Mouse (Mus musculus) hindbrain, embryonic 15.5 days (tissue): ENCODE measurements around the gene Ywhab. TPM values are rescaled to one million over a fixed set of nuclear protein-coding genes. Genes with fewer than 3 reads are reported as not detected.
A peak's percentile ranks its signal among the peaks of the same experiment; 100 is the strongest.

Experiments used
- ATAC-seq: fragments of 200-750 bp; cut with Nextera tagmentation; 2 replicates; pipeline ENCODE4 v1.8.0; 2017; ENCODE audit warnings: low read depth, moderate number of reproducible peaks, moderate TSS enrichment; ENCODE audit not compliant: low FRiP score
- H3K27ac ChIP-seq: fragments of 300-500 bp; sonication (generic); replicated peaks from 2 replicates; pipeline ENCODE4 v1.5.1; 2015; ENCODE audit warnings: mild to moderate bottlenecking, inconsistent platforms
- H3K27me3 ChIP-seq: fragments of 300-500 bp; sonication (generic); 2 replicates; pipeline ENCODE4 v1.6.1; 2015; ENCODE audit warnings: control low read depth, inconsistent platforms
- H3K36me3 ChIP-seq: fragments of 300-500 bp; sonication (generic); 2 replicates; pipeline ENCODE4 v1.6.1; 2015; ENCODE audit warnings: control low read depth, inconsistent platforms
- H3K4me1 ChIP-seq: fragments of 300-500 bp; sonication (generic); replicated peaks from 2 replicates; pipeline ENCODE4 v1.6.1; 2015; ENCODE audit warnings: control low read depth, inconsistent platforms
- H3K4me2 ChIP-seq: fragments of 300-500 bp; sonication (generic); 2 replicates; pipeline ENCODE4 v1.6.1; 2015; ENCODE audit warnings: moderate library complexity, mild to moderate bottlenecking, inconsistent platforms
- H3K4me3 ChIP-seq: fragments of 300-500 bp; sonication (generic); 2 replicates; pipeline ENCODE4 v1.5.1; 2015; ENCODE audit warnings: mild to moderate bottlenecking, inconsistent platforms
- H3K9ac ChIP-seq: fragments of 300-500 bp; sonication (generic); 2 replicates; pipeline ENCODE4 v1.6.1; 2015; ENCODE audit warnings: inconsistent platforms
- H3K9me3 ChIP-seq: fragments of 300-500 bp; sonication (generic); 2 replicates; pipeline ENCODE4 v1.6.1; 2016; ENCODE audit warnings: control low read depth, inconsistent platforms
- WGBS: fragments of 180-500 bp; shearing (Covaris S2); methylation state at CpG from one replicate; pipeline ENCODE4 v1.1.7; 2015; 5-methylcytosine and 5-hydroxymethylcytosine counted together
- polyA plus RNA-seq: library from polyadenylated mRNA; unstranded; fragments of >200 nt; fragmentation: Nextera tagmentation; extraction: Ambion mirVana; gene quantifications from 2 replicates; pipeline ENCODE4 v1.2.1, GENCODE M21; 2015

The Ywhab gene
- polyA plus RNA-seq, result 488 and 498 TPM in 2 replicates

DNA sequence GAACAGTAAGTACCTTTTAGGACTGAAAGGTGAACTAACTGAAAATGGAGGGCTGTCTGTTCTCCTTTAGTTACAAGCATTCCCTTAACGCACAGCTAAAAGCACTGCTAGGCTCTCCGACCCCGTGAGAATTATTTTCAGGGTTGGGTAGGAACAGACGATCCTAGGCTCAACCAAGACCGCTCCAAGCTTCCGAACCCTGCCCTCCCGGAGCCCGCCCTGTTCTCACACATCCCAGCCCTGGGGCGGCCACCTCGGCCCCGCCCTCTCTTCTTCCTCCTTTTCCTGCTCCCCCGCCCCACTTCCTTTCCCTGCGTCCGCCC is at the start of gene Ywhab:
TSS of gene Ywhab (plus strand) at position 307 of the 323 bp plus-strand sequence.
- peak within 1 kb of the TSS; percentile 95 for H3K27ac ChIP-seq
- H3K9ac ChIP-seq, result peak within 1 kb of the TSS; percentile 94
- ATAC-seq, result no peak
- H3K4me1 ChIP-seq, result peaks cover 44% of the 10 kb centered on the region
- no peaks in the 10 kb centered on the region for H3K27me3 ChIP-seq
- H3K36me3 ChIP-seq, result 0 out of 2 replicates have a peak, but pooled peaks cover 6% of the 10 kb centered on the region
- WGBS, result 0% methylated on average over 12 of the region's 14 CpGs
- peak within 1 kb of the TSS; percentile 66 for H3K4me2 ChIP-seq
- H3K9me3 ChIP-seq, result no peaks in the 10 kb centered on the region
- H3K4me3 ChIP-seq, result peak within 1 kb of the TSS; percentile 99

GRCm38 (mm10) chr2:163946221-163946620 is 48.5 kb upstream of the Ywhab start:
- no peak for ATAC-seq
- no peak overlapping the region for H3K4me3 ChIP-seq
- no peak overlapping the region for H3K27ac ChIP-seq
- H3K36me3 ChIP-seq, result no peaks in the 10 kb centered on the region
- H3K4me2 ChIP-seq, result no peak overlapping the region
- no peaks in the 10 kb centered on the region for H3K4me1 ChIP-seq
- 80% methylated on average over 15 of the region's 15 CpGs for WGBS
- H3K27me3 ChIP-seq, result no peaks in the 10 kb centered on the region
- H3K9me3 ChIP-seq, result no peaks in the 10 kb centered on the region
- no peak overlapping the region for H3K9ac ChIP-seq

- no peak overlapping the region for H3K9ac ChIP-seq
- H3K4me1 ChIP-seq, result no peaks in the 10 kb centered on the region
- no peak overlapping the region for H3K27ac ChIP-seq
- H3K4me3 ChIP-seq, result no peak overlapping the region
- H3K27me3 ChIP-seq, result no peaks in the 10 kb centered on the region
- 81% methylated on average over 7 of the region's 7 CpGs for WGBS
- H3K4me2 ChIP-seq, result no peak overlapping the region
- no peak for ATAC-seq
- H3K9me3 ChIP-seq, result no peaks in the 10 kb centered on the region
- H3K36me3 ChIP-seq, result no peaks in the 10 kb centered on the region
Observed at GRCm38 (mm10) chr2:163947976-163948375, 46.8 kb upstream of the Ywhab start.

DNA sequence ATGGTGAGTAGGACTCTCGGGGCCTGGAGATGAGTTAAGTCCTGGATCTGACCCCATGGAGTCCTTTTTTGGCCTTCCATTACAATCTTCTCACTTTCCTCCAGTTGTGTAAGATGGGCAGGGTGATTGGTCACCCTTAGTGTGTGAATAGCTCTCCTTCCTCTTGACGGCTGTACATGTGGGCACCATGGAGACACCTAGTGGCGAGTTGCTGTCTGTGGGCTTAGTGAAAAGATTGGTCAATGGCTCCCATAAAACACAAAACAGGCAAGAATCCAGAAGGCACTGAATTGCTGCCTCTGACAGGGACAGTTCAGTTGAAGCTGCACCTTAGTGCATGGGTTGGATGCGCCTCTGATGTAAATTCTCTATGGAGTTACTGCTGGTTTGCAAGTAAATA is 43.0 kb upstream of the Ywhab start:
- Histone ChIP-seq H3K4me2 (no peak overlapping the region), H3K27ac (no peak overlapping the region), H3K9me3 (no peaks in the 10 kb centered on the region), H3K4me3 (no peak overlapping the region), H3K27me3 (no peaks in the 10 kb centered on the region), H3K9ac (no peak overlapping the region), H3K4me1 (0 out of 2 replicates have a peak, but pooled peaks cover 3% of the 10 kb centered on the region), H3K36me3 (no peaks in the 10 kb centered on the region)
- WGBS, result 21% methylated on average over 4 of the region's 4 CpGs
- ATAC-seq, result peak; percentile 77; the same call in 1 of the 2 replicates

DNA sequence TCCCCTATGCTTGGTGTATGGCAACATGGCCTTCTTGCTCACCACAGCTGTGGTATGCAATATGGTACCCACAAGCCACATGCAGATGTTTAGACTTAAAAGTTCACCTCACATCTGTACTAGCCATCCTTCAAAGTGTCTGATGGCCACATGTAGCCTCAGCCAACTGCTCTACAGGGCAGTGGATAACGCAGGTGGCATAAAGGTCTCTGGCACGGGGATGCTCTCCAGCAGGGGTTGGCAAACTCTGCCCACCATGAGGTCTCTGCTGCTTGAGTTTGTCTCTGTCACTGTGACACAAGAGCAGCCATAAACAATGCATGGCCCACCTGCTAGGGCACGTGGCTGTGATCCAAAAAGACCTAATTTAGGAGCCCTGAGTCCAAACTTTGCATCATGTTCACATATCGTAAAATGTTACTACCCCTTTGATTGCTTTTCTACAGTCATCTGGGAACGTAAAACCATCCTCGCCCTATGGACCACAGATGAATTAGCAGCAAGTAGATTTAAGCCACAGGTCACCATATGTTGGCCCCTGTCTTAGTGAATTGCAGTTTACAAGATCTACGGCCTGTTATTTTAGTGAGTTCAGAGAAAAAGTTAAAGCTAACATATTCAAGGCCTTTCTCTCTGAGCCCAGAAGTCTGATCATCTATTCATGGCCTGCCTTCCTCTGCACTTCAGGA is 41.0 kb upstream of the Ywhab start:
- Histone ChIP-seq H3K27ac (no peak overlapping the region), H3K4me3 (no peak overlapping the region), H3K9me3 (no peaks in the 10 kb centered on the region), H3K9ac (no peak overlapping the region), H3K27me3 (no peaks in the 10 kb centered on the region), H3K36me3 (no peaks in the 10 kb centered on the region), H3K4me2 (no peak overlapping the region), H3K4me1 (0 out of 2 replicates have a peak, but pooled peaks cover 3% of the 10 kb centered on the region)
- no peak for ATAC-seq
- 71% methylated on average over 7 of the region's 7 CpGs for WGBS

- no peaks in the 10 kb centered on the region; the same call in 1 of the 2 replicates for H3K4me1 ChIP-seq
- H3K27ac ChIP-seq, result no peak overlapping the region
- WGBS, result 67% methylated on average over 17 of the region's 19 CpGs
- no peak for ATAC-seq
- no peaks in the 10 kb centered on the region for H3K27me3 ChIP-seq
- no peak overlapping the region for H3K4me2 ChIP-seq
- H3K9me3 ChIP-seq, result no peaks in the 10 kb centered on the region
- no peak overlapping the region for H3K4me3 ChIP-seq
- no peaks in the 10 kb centered on the region for H3K36me3 ChIP-seq
- H3K9ac ChIP-seq, result no peak overlapping the region
Observed at GRCm38 (mm10) chr2:163964606-163965560, 29.9 kb upstream of the Ywhab start.

- H3K9me3 ChIP-seq, result no peaks in the 10 kb centered on the region
- ATAC-seq, result no peak
Observed at GRCm38 (mm10) chr2:163965706-163966105, 29.1 kb upstream of the Ywhab start.

DNA sequence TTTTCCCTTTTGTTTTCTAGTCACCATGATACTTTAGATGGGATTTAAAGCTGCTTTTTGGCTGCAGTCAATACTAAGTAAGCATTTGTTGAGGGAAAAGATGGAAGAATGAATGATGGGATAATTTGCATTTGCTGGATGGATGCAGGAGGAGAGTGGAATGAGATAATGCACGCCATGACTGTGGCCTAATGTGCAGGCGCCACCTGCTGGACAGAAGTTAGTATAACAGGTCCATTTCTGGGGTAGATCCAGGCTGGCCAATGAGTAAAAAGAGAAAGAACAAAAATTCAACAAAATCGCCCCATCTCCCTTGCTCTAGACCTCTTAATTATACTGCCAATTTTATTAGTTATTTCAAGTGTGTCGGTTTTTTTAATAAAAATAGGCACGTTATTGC is 26.2 kb upstream of the Ywhab start:
- 3% methylated on average over 5 of the region's 5 CpGs for WGBS
- H3K9me3 ChIP-seq, result no peaks in the 10 kb centered on the region

More at GRCm38 (mm10) chr2:163965706-163966105, 29.1 kb upstream of the Ywhab start:
- Histone ChIP-seq H3K27ac (no peak overlapping the region), H3K4me2 (no peak overlapping the region), H3K36me3 (no peaks in the 10 kb centered on the region), H3K4me3 (no peak overlapping the region), H3K27me3 (no peaks in the 10 kb centered on the region), H3K4me1 (no peaks in the 10 kb centered on the region; the same call in 1 of the 2 replicates), H3K9ac (no peak overlapping the region)
- WGBS, result 69% methylated on average over 7 of the region's 7 CpGs

DNA sequence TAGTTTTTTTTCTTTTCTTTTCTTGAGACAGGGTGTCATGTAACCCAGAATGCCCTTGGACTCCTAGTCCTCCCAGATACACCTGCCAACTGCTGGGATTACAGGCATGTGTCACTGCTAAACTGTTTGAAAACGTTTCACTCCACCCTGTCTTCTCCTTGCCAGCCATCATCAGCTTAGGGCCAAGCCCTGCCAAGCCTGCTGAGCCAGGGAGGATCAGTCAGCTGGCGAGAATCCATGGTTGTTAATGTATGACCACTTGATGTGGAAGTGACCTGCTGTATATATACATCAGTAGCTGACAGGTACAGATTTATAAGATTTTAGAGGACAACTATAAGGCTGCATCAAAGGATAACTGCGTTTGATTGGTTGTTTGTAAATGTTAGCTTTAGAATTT is 24.4 kb upstream of the Ywhab start:
- no peaks in the 10 kb centered on the region for H3K4me1 ChIP-seq
- WGBS, result 55% methylated on average over 3 of the region's 3 CpGs
- H3K4me3 ChIP-seq, result no peak overlapping the region
- H3K4me2 ChIP-seq, result no peak overlapping the region
- H3K27me3 ChIP-seq, result no peaks in the 10 kb centered on the region
- no peak overlapping the region for H3K27ac ChIP-seq
- no peaks in the 10 kb centered on the region for H3K36me3 ChIP-seq
- no peak for ATAC-seq
- no peak overlapping the region for H3K9ac ChIP-seq
- no peaks in the 10 kb centered on the region for H3K9me3 ChIP-seq

More for the DNA sequence above, 26.2 kb upstream of the Ywhab start:
- Histone ChIP-seq H3K4me2 (no peak overlapping the region), H3K27ac (no peak overlapping the region), H3K36me3 (no peaks in the 10 kb centered on the region), H3K4me1 (no peaks in the 10 kb centered on the region; the same call in 1 of the 2 replicates), H3K9ac (no peak overlapping the region), H3K4me3 (no peak overlapping the region), H3K27me3 (no peaks in the 10 kb centered on the region)
- ATAC-seq, result peak; percentile 77; the same call in 1 of the 2 replicates

GRCm38 (mm10) chr2:163974056-163974455 is 20.7 kb upstream of the Ywhab start:
- WGBS, result 88% methylated on average over 2 of the region's 2 CpGs
- H3K36me3 ChIP-seq, result no peaks in the 10 kb centered on the region

GRCm38 (mm10) chr2:163976448-163976847 is 18.3 kb upstream of the Ywhab start:
- no peak overlapping the region for H3K27ac ChIP-seq
- no peaks in the 10 kb centered on the region for H3K27me3 ChIP-seq
- no peak overlapping the region for H3K4me2 ChIP-seq
- H3K4me3 ChIP-seq, result no peak overlapping the region
- H3K36me3 ChIP-seq, result no peaks in the 10 kb centered on the region
- H3K9ac ChIP-seq, result no peak overlapping the region
- no peaks in the 10 kb centered on the region for H3K4me1 ChIP-seq
- no peak for ATAC-seq
- WGBS, result 75% methylated on average over 6 of the region's 7 CpGs
- no peaks in the 10 kb centered on the region for H3K9me3 ChIP-seq

More at GRCm38 (mm10) chr2:163974056-163974455, 20.7 kb upstream of the Ywhab start:
- H3K4me3 ChIP-seq, result no peak overlapping the region
- H3K27ac ChIP-seq, result no peak overlapping the region
- H3K9me3 ChIP-seq, result no peaks in the 10 kb centered on the region
- H3K9ac ChIP-seq, result no peak overlapping the region
- H3K27me3 ChIP-seq, result no peaks in the 10 kb centered on the region
- no peak for ATAC-seq
- H3K4me2 ChIP-seq, result no peak overlapping the region
- no peaks in the 10 kb centered on the region for H3K4me1 ChIP-seq

GRCm38 (mm10) chr2:163987233-163987632 is 7.5 kb upstream of the Ywhab start:
- 90% methylated on average over 8 of the region's 8 CpGs for WGBS
- Histone ChIP-seq H3K27me3 (no peaks in the 10 kb centered on the region), H3K4me2 (no peak overlapping the region), H3K4me1 (no peaks in the 10 kb centered on the region), H3K36me3 (no peaks in the 10 kb centered on the region), H3K9ac (no peak overlapping the region), H3K4me3 (no peak overlapping the region), H3K9me3 (no peaks in the 10 kb centered on the region), H3K27ac (no peak overlapping the region)
- no peak for ATAC-seq
